Mouse (Mus musculus) urinary bladder, postnatal 25 days (tissue): ENCODE data around the gene Angptl2.

Experiments used
- DNase-seq: peaks from one replicate; pipeline ENCODE4 v3.0.0; 2022; ENCODE audit warnings: low spot score

Gene Angptl2

GRCm38 (mm10) chr2:33215700-33216509, at the start of gene Angptl2:
TSS of gene Angptl2 (plus strand) at chr2:33216069.
- peak; percentile 79 for DNase-seq

- no peak for DNase-seq
Measured at GRCm38 (mm10) chr2:33167060-33167459, 48.8 kb upstream of the Angptl2 start.

DNA sequence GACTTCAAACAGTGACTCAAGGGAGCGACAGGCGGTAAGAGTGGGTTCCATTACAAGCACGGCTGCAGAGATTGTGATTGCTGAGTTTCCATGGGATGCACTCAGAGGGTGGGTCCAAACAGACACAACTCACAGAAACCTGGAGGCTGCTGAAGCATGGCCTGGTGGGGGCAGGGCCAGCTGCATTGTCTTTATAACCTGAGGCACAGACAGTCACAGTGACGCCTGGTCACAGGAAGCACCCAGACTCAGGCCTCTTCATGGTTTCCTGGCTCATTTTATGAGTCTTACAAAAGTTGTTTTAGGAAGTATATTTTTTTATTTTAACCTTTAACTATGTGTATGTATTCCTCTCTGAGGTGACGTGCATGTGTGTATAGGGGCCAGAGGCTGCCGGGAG, 46.4 kb upstream of the Angptl2 start:
- DNase-seq, result no peak

- DNase-seq, result no peak
Measured at GRCm38 (mm10) chr2:33170777-33171565, 44.9 kb upstream of the Angptl2 start.

DNA sequence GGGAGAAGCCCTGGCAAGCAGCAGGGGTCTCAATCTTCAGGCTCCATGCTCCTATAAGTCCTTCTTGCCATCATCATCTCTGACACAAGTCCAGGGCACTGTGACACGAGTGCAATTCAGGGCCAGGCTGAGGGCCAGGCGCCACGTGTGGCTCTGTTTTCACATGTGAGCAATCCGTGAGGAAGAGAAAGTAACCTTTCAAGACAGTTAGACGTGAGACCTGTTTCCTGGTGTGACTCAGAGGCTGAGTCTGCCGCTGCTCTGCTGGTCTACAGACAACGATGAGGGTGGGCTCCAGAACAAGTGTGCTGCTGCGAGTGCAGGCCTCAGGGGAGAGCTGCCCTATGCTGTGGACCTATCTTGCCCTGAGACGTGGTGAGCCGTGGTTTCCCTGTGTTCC, 42.7 kb upstream of the Angptl2 start:
- no peak for DNase-seq

DNA sequence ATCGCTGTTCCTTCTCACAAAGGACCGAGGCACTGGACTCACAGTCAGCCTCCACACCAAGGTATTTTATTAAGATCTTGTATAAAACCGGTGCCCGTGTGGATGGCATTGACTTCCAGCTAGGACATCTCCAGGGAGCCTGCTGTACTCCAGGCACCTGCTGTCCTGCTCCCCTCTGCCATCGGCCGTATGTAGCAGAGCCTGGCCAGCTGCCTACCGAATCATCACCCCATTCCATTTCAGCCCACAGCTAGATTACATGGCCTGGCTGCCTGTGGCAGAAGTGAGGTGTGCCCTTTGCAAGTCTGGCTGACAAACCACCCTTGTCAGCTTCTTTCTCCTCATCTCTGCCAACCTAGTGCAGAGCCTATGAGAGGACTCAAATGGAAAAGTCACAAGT, 42.2 kb upstream of the Angptl2 start:
- DNase-seq, result no peak

DNA sequence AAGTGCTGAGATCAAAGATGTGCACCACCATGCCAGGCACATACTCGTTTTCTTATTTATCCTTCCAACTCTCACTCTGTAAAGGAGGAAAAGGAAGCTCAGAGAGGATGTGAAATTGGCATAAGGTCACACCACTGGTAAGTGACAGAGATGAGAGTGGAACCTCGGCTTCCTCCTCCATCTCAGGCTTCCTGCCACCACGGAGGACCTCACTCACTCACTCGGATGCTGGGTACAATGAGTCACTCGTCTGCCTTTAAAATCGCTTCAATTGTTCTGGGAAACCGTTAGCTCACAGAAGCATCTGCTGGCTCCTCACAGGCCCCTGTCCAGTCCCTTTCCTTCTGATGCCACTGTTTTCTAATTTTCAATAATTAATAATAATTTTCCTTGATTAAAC, 39.4 kb upstream of the Angptl2 start:
- no peak for DNase-seq

GRCm38 (mm10) chr2:33176921-33177320, 38.9 kb upstream of the Angptl2 start:
- DNase-seq, result no peak

GRCm38 (mm10) chr2:33177443-33178242, 38.2 kb upstream of the Angptl2 start:
- DNase-seq, result peak; percentile 27

DNA sequence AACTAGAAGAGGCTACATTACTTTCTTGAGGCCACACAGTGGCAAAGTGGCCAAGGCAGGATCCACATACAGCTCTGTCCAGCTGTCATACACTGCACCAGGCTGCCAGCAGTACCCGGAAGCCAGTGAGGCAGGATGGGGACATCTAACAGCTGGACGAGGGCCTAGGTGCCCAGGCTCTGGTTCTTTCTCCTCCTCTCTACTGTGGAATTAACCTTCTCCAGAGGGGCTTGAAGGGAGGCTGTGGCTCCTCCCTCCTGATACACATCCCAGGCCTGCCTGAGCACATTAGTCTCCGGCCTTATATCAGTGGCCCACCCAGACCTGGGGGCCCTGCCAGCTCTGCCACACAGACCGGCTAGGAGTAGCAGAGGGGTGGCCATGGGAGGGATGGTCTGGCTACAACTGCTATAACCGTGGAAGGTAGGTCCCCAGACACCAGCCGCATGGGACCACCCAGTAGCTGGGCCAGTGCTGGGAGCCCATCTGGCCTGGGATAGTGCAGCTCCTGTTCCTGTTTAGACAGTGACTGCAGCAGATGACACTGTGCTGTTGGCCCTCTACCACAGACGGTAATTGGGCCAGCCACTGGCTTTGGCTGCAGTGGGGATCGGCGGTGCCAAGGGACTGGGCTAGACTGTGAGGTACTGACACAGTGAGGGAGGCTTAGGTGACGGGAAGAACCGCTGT, 37.5 kb upstream of the Angptl2 start:
- DNase-seq, result no peak

- DNase-seq, result no peak
Measured at GRCm38 (mm10) chr2:33179171-33179929, 36.5 kb upstream of the Angptl2 start.

- no peak for DNase-seq
Measured at GRCm38 (mm10) chr2:33179930-33180630, 35.8 kb upstream of the Angptl2 start.

DNA sequence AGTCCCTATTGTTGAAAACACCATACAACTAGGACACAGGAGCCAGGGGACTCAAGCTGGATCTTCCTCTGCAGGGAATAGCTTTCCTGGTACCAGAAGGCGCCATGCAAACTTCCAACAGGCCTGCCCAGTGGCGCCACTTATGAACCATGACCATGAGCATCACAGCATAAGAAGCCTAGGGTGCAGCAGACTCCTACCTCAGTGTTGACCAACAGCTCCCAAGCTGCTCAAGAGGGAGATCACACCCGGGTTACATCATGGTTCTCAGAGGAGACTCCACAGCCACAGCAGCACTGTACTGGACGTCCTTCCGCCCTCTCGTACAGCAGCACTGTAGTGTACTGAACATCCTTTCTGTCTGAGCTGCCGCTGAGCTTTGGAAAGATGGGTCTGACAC, 32.5 kb upstream of the Angptl2 start:
- no peak for DNase-seq

DNA sequence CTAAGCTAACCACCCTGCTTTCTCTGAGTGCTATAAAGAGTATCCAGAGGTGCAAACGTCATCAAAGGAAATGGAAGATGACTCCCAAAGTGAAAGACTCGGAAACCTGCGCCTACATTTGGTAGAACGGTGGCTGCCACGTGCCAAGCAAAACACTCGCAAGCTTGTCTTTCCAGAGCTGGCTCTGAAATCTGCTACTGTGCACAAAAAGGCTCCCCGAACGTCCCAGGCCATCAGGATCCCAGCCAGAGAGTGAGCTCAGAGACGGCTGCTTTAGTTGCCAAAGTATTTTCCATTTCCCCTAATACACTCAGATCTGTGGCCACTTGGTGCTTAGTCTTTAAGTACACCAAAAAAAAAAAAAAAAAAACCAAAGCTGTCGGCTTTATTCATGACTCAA, 31.2 kb upstream of the Angptl2 start:
- no peak for DNase-seq

DNA sequence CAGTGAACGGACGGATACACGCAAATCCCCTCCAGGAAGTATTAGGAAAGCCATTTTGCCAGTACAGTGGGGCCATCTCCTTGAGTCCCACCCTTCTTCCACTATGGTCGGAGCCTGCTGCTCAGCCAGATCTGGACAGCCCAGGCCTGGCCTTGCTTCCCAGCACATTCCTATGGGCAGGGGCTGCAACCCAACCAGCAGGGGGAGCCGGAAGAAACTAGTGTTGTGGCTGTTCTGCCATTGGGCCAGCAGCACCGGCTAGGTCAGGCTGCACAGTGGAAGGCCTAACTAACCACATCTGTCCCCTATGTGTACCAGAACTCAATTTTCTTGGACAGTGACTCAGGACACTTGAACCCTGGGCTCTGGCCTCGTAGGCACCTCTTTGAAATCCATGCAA, 30.6 kb upstream of the Angptl2 start:
- peak; percentile 35 for DNase-seq

DNA sequence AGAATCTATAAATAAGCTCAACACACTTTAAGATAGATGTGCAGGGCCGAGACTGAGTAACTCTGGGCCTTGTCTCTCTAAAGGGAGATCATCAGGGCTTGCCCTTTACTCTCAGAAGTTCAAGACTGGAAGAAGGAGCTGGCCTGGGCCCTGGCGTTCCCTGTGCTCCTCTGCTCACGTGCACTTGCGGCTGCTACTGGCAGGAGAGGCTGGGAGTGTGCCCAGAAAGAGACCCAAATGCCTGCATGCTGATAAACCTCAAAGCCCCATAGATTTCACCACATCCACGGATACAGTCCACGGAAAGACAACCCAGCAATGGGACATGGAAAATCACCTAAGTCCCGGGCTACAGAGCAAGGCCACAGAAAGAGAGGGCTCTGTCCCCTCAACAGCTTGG, 29.4 kb upstream of the Angptl2 start:
- DNase-seq, result no peak

DNA sequence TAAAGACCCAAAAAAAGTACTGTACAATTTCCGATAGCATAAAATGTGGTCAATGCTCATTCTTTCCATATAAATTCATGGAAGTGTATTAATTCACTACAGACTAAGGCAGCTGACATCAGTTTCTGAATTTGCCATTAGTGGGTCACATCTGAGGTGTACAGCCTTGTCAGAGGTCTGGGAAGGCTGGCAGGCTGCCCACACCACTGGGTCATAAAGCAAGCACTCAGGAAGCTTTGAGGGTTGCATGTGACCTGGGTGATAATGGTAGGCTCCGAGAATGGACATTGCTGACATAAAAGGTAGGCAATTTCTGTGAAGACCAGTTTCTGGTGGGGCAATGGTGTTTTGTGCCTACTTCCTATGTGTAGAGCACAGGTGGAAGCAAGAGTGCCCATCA, 28.0 kb upstream of the Angptl2 start:
- DNase-seq, result no peak

- DNase-seq, result no peak
Measured at GRCm38 (mm10) chr2:33188925-33189670, 26.8 kb upstream of the Angptl2 start.

- DNase-seq, result no peak
Measured at GRCm38 (mm10) chr2:33189976-33190375, 25.9 kb upstream of the Angptl2 start.
